Mouse (Mus musculus) forebrain, embryonic 14.5 days (tissue): ENCODE results near the gene Mad1l1. TPM values are rescaled to one million over a fixed set of nuclear protein-coding genes. Genes with fewer than 3 reads are reported as not detected.
A peak's percentile ranks its signal among the peaks of the same experiment; 100 is the strongest.

Experiments used
- ATAC-seq: fragments of 200-750 bp; cut with Nextera tagmentation; 2 replicates; pipeline ENCODE4 v1.8.0; 2017; ENCODE audit warnings: mild to moderate bottlenecking, moderate library complexity
- DNase-seq: peaks from one replicate; pipeline ENCODE4 v3.0.0-alpha.2; 2015; ENCODE audit warnings: low spot score
- H3K27ac ChIP-seq: fragments of 300-500 bp; sonication (generic); 2 replicates; pipeline ENCODE4 v1.5.1; 2014; ENCODE audit warnings: low read depth, mild to moderate bottlenecking, control low read depth, low read length, moderate library complexity
- H3K27me3 ChIP-seq: fragments of 300-500 bp; sonication (generic); replicated peaks from 2 replicates; pipeline ENCODE4 v1.6.1; 2014; ENCODE audit warnings: low read length, control low read depth, mixed read lengths; ENCODE audit not compliant: control insufficient read depth, insufficient read depth
- H3K36me3 ChIP-seq: fragments of 300-500 bp; sonication (generic); 2 replicates; pipeline ENCODE4 v1.6.1; 2014; ENCODE audit warnings: low read length, control low read depth; ENCODE audit not compliant: control insufficient read depth, insufficient read depth
- H3K4me1 ChIP-seq: fragments of 300-500 bp; sonication (generic); 2 replicates; pipeline ENCODE4 v1.6.1; 2014; ENCODE audit warnings: antibody characterized with exemption, low read length, control low read depth; ENCODE audit not compliant: control insufficient read depth, insufficient read depth
- H3K4me2 ChIP-seq: fragments of 300-500 bp; sonication (generic); 2 replicates; pipeline ENCODE4 v1.6.1; 2014; ENCODE audit warnings: mild to moderate bottlenecking, control low read depth, low read length
- H3K4me3 ChIP-seq: fragments of 300-500 bp; sonication (generic); 2 replicates; pipeline ENCODE4 v1.5.1; 2014; ENCODE audit warnings: low read depth, low read length, control low read depth
- H3K9ac ChIP-seq: fragments of 300-500 bp; sonication (generic); 2 replicates; pipeline ENCODE4 v1.6.1; 2014; ENCODE audit warnings: mild to moderate bottlenecking, low read length, control low read depth, moderate library complexity
- H3K9me3 ChIP-seq: fragments of 300-500 bp; sonication (generic); replicated peaks from 2 replicates; pipeline ENCODE4 v1.6.1; 2016; ENCODE audit warnings: low read length, control low read depth, mixed read lengths; ENCODE audit not compliant: control insufficient read depth
- WGBS: fragments of 180-500 bp; shearing (Covaris S2); extraction: QIAGEN DNeasy Blood & Tissue Kit; methylation state at CpG from one replicate; pipeline ENCODE4 v1.1.7; 2014; 5-methylcytosine and 5-hydroxymethylcytosine counted together
- polyA plus RNA-seq: library from polyadenylated mRNA; unstranded; fragments of >200 nt; fragmentation: Nextera tagmentation; extraction: Ambion mirVana; gene quantifications from 2 replicates; pipeline ENCODE4 v1.2.1, GENCODE M21; 2014

The Mad1l1 gene
- polyA plus RNA-seq, 1 experiment from 2014 or later: 29.2 TPM

DNA sequence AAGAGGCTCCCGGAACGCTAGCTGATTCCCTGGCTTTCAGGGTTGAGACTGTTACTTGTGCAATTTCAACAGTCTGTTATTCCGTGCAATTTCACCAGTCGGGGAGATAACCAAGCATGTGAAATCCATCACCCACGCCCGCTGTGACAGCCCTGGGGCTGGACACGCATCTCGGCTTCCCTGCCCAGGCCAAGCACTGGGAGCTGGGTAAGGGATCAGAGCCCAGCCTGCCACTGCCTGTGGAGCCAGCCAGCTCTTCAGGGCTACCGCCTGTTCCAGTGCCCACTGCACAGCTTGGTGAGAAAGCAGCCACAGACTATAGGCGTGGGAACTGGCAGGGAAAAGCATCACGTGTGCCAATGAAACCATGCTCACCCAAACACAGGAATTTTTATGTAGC, 229.8 kb downstream of the Mad1l1 start:
- ATAC-seq: peak; percentile 61
- H3K9ac ChIP-seq: no peak overlapping the region
- peaks cover 13% of the 10 kb centered on the region for H3K36me3 ChIP-seq
- 61% methylated on average over 11 of the region's 11 CpGs for WGBS
- peaks cover 44% of the 10 kb centered on the region for H3K4me1 ChIP-seq
- H3K4me2 ChIP-seq: no peak overlapping the region
- peak overlapping the region; percentile 41 for H3K27ac ChIP-seq
- H3K9me3 ChIP-seq: no peaks in the 10 kb centered on the region
- no peaks in the 10 kb centered on the region for H3K27me3 ChIP-seq
- H3K4me3 ChIP-seq: no peak overlapping the region
- DNase-seq: peak; percentile 76

DNA sequence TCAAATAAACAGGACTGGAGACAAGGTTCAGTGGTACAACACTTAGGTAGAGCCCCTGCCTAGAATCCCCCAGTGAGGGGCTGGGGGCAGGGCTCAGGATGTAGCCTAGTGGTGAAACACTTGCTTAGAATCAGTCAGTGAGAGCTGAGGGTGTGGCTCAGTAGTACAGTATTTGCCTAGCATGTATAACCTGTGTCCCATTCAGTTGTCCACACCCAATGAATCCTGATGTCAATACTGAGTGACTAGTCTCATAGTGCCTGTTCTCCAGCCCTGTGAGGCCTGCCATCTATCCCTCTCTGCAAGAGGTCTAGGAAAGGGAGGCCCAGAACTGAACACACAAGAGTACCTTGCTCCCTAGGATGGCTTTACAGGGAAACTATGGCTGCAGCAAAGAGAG, 232.1 kb downstream of the Mad1l1 start:
- Histone ChIP-seq H3K36me3 (peaks cover 13% of the 10 kb centered on the region), H3K27me3 (no peaks in the 10 kb centered on the region), H3K27ac (no peak overlapping the region), H3K4me2 (no peak overlapping the region), H3K4me3 (no peak overlapping the region), H3K9me3 (no peaks in the 10 kb centered on the region), H3K9ac (no peak overlapping the region), H3K4me1 (peaks cover 33% of the 10 kb centered on the region)
- DNase-seq (no peak), ATAC-seq (no peak)

DNA sequence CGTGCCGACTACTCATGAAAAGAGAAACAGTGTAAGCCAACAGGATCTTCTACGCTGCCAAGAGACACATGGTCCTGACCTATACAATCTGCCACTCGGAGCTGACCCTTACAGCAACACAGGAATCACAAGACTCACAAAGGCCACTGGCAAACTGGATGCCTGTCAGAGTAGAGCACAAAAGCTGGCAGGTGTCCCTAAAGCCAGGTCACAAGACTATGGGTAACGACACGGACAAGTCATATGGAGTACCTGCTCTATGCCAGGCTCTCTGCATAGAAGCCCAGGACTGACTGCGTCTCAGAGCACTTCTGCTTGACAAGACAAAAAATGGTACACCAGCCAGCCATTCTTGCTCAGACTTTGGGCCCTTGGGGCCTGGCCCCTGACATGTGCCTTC, 234.1 kb downstream of the Mad1l1 start:
- H3K4me2 ChIP-seq: no peak overlapping the region
- no peak overlapping the region for H3K9ac ChIP-seq
- peaks cover 13% of the 10 kb centered on the region for H3K36me3 ChIP-seq
- no peak overlapping the region for H3K27ac ChIP-seq
- H3K27me3 ChIP-seq: no peaks in the 10 kb centered on the region
- no peaks in the 10 kb centered on the region for H3K9me3 ChIP-seq
- no peak overlapping the region for H3K4me3 ChIP-seq
- DNase-seq: no peak
- peaks cover 25% of the 10 kb centered on the region for H3K4me1 ChIP-seq
- ATAC-seq: no peak
- 90% methylated on average over 7 of the region's 7 CpGs for WGBS

DNA sequence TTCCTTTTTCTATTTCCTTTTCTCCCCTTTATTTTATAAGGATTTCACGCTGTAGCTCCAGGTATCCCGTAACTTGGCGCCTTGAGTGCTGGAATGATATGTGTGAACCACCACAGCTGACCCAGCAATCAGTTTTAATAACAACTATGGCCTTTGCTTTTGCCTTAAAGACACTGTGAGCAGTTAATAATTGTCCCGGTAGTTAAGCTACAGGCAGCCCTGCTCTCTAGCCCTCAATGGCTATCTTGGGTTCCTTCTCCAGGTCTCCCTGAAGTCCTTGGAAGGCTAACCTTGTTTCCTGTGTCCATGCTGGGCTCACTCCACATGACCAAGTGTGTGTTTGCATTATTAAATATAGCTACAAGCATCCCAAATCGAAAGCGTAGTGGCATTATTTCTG, 237.0 kb downstream of the Mad1l1 start:
- Histone ChIP-seq H3K4me1 (peaks cover 15% of the 10 kb centered on the region), H3K9ac (no peak overlapping the region), H3K36me3 (peaks cover 13% of the 10 kb centered on the region), H3K27ac (no peak overlapping the region), H3K9me3 (no peaks in the 10 kb centered on the region), H3K4me2 (no peak overlapping the region), H3K27me3 (no peaks in the 10 kb centered on the region), H3K4me3 (no peak overlapping the region)
- no peak for DNase-seq
- 95% methylated on average over 6 of the region's 6 CpGs for WGBS
- ATAC-seq: no peak

DNA sequence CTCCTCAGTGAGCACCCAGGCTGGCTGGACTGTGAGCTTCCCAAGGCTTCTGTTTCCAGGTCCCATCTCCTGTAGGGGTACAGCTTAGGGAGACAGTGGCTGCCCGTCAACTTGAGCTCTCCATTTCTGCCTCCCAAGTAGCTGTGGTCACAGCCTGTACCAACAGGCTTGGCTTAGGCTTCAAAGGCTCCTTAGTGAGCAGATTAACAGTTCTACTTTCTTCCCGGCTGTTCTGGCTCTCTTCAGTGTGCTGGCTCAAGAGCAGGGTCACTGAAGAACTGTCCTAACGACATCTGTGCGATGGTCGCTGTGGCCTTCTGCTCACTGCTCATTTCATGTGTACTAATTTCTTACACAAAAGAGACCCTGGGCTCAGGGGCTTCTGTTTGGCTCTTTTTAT, 237.4 kb downstream of the Mad1l1 start:
- Histone ChIP-seq H3K36me3 (peaks cover 13% of the 10 kb centered on the region), H3K4me2 (no peak overlapping the region), H3K4me1 (peaks cover 15% of the 10 kb centered on the region), H3K27ac (no peak overlapping the region), H3K4me3 (no peak overlapping the region), H3K27me3 (no peaks in the 10 kb centered on the region), H3K9me3 (no peaks in the 10 kb centered on the region), H3K9ac (no peak overlapping the region)
- DNase-seq (no peak), ATAC-seq (no peak)
- WGBS: 66% methylated on average over 5 of the region's 5 CpGs

DNA sequence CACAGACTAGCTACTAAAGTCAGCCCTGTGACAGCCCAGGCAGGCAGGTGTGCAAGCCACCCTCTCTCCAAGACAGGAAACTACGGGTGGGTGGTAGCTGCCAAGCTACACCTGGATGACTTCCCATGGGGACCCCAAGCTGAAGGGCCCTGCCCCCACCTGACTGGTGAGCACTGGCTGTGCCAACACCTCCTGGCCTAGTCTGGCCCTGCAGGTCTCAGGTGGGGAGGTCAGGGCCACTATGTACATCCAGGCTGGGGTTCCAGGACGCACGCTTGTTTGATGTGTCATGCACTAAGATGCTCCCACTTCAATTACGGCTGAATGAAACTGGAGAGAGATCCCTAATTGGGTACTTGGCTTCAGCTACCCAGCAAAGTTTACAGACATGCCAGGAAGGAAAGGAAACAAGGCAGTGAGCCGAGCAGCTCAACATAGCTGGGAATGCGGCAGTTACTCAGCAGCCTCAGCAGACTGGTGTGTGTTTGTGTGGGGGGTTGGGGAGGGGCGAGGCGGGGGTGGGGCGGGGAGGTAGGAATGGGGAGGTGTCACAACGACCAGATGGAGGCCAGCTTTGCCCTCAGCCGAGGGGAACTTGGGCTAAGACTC, 239.0 kb downstream of the Mad1l1 start:
- WGBS: 39% methylated on average over 11 of the region's 11 CpGs
- Histone ChIP-seq H3K9ac (no peak overlapping the region), H3K4me2 (no peak overlapping the region), H3K4me1 (peaks cover 15% of the 10 kb centered on the region), H3K4me3 (no peak overlapping the region), H3K27me3 (no peaks in the 10 kb centered on the region), H3K36me3 (peaks cover 2% of the 10 kb centered on the region; the same call in 1 of the 2 replicates), H3K9me3 (no peaks in the 10 kb centered on the region), H3K27ac (no peak overlapping the region)
- DNase-seq: peak; percentile 89
- ATAC-seq: peak; percentile 86

DNA sequence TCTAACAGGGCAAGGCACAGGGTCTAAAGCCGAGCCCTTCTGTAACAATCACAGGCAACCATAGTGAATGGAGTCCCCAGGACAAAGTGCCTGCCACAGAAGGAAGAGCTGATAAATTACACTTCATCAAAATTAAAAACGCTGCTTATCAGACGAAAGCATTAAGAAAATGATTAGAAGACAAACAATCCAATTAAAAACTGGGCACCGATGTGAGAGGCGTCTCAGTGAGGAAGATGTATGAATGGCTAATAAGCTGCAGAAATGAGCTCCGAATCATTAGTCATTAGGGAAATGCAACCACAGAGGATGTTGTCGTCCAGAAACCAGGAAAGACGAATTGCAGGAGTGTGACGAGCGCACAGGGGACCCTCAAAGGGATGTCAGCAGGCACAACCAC, 240.3 kb downstream of the Mad1l1 start:
- Histone ChIP-seq H3K36me3 (no peaks in the 10 kb centered on the region), H3K27ac (no peak overlapping the region), H3K27me3 (no peaks in the 10 kb centered on the region), H3K9ac (no peak overlapping the region), H3K4me2 (no peak overlapping the region), H3K9me3 (no peaks in the 10 kb centered on the region), H3K4me3 (no peak overlapping the region), H3K4me1 (peaks cover 7% of the 10 kb centered on the region)
- WGBS: 37% methylated on average over 10 of the region's 10 CpGs
- DNase-seq (no peak), ATAC-seq (no peak)

DNA sequence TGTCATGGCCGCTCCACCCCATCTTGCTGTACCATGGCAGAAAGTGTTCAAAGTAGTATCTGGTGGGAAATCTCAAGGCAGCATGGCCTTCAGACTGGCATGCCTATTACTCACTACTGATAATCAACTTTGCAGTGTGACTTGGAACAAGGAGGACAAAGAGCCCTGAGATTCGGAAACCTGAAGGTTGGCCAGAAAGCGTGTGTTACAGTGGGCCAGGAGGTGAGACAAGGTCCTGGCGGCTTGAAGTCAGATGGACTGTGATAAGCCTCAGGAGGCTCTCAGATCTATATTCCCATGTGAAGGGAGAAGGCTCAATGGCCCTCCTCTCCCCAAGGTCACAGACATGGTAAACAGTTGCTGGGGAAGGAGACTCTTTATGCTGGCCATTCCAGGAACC, 241.8 kb downstream of the Mad1l1 start:
- Histone ChIP-seq H3K27me3 (no peaks in the 10 kb centered on the region), H3K9ac (no peak overlapping the region), H3K4me1 (peaks cover 7% of the 10 kb centered on the region), H3K4me3 (no peak overlapping the region), H3K4me2 (no peak overlapping the region), H3K36me3 (no peaks in the 10 kb centered on the region), H3K27ac (no peak overlapping the region), H3K9me3 (no peaks in the 10 kb centered on the region)
- ATAC-seq (no peak), DNase-seq (no peak)
- 95% methylated on average over 4 of the region's 4 CpGs for WGBS

DNA sequence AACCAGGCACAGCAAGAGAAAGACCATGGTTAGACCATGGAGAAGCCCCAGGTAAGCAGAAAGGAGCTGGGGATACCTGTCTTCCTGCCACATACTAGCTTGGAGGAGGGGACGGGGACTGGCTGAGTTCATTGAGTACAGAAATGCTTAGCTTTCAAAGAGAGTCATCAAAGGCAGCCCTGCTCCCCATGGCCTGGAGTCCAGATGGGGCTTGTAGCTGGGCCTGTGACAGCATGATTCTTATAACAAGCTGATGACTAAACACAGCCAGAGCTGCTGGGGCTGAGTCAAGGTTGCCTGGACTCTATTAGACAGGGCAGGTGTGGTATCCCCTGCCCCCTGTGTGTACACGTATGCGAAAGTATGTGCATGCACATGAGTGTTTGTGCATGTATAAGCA, 242.9 kb downstream of the Mad1l1 start:
- H3K27me3 ChIP-seq: no peaks in the 10 kb centered on the region
- 90% methylated on average over 3 of the region's 3 CpGs for WGBS
- H3K9ac ChIP-seq: no peak overlapping the region
- H3K36me3 ChIP-seq: no peaks in the 10 kb centered on the region
- ATAC-seq (no peak), DNase-seq (no peak)
- H3K4me3 ChIP-seq: no peak overlapping the region
- H3K4me2 ChIP-seq: no peak overlapping the region
- peaks cover 18% of the 10 kb centered on the region for H3K4me1 ChIP-seq
- no peak overlapping the region for H3K27ac ChIP-seq
- H3K9me3 ChIP-seq: no peaks in the 10 kb centered on the region
